Mouse (Mus musculus) T-helper 1 cell (primary cell): Measurements from ENCODE around the gene Abca5.

Experiments used
- in situ Hi-C: fragments of 300-600 bp; cut with MboI, MseI; formaldehyde crosslinking; loops from one replicate; pipeline ENCODE4 v1.15.1; 2025; ENCODE audit warnings: high pct_unique_total_duplicates

Gene Abca5

GRCm38 (mm10) chr11:110303411-110303810, 34.1 kb downstream of the Abca5 start:
- in situ Hi-C loops = no loop called here

- in situ Hi-C loops = no loop called here
Measured at GRCm38 (mm10) chr11:110297917-110298533, 39.5 kb downstream of the Abca5 start.

GRCm38 (mm10) chr11:110290586-110290985, 46.9 kb downstream of the Abca5 start:
- in situ Hi-C loops = no loop called here

- in situ Hi-C loops = no loop called here
Measured at GRCm38 (mm10) chr11:110288423-110288822, 49.1 kb downstream of the Abca5 start.

GRCm38 (mm10) chr11:110287694-110288093, 49.8 kb downstream of the Abca5 start:
- in situ Hi-C loops = no loop called here

GRCm38 (mm10) chr11:110286331-110286730, 51.2 kb downstream of the Abca5 start:
- in situ Hi-C loops = no loop called here

- in situ Hi-C loops = no loop called here
Measured at GRCm38 (mm10) chr11:110284849-110285248, 52.7 kb downstream of the Abca5 start.

GRCm38 (mm10) chr11:110284185-110284787, 53.2 kb downstream of the Abca5 start:
- in situ Hi-C loops = no loop called here

- in situ Hi-C loops = no loop called here
Measured at GRCm38 (mm10) chr11:110274794-110275193, 62.7 kb downstream of the Abca5 start.

GRCm38 (mm10) chr11:110271745-110272144, 65.8 kb downstream of the Abca5 start:
- in situ Hi-C loops = no loop called here

GRCm38 (mm10) chr11:110268244-110268844, 69.2 kb downstream of the Abca5 start:
- in situ Hi-C loops = loop anchor here (5.0 to 10.0 kb wide), 2 partner anchors 391 to 594 kb away; no protein-coding TSS in a partner anchor

- in situ Hi-C loops = loop anchor here (5.0 to 10.0 kb wide), 2 partner anchors 390 to 592 kb away; no protein-coding TSS in a partner anchor
Measured at GRCm38 (mm10) chr11:110267232-110267631, 70.3 kb downstream of the Abca5 start.

GRCm38 (mm10) chr11:110266757-110267156, 70.8 kb downstream of the Abca5 start:
- in situ Hi-C loops = loop anchor here (5.0 to 10.0 kb wide), 2 partner anchors 389 to 592 kb away; no protein-coding TSS in a partner anchor

- in situ Hi-C loops = loop anchor here (10.0 kb wide), 1 partner anchor 587 kb away; no protein-coding TSS in a partner anchor
Measured at GRCm38 (mm10) chr11:110261867-110262266, 75.6 kb downstream of the Abca5 start.

GRCm38 (mm10) chr11:110257911-110258310, 79.6 kb downstream of the Abca5 start:
- in situ Hi-C loops = no loop called here

- in situ Hi-C loops = no loop called here
Measured at GRCm38 (mm10) chr11:110257061-110257460, 80.5 kb downstream of the Abca5 start.

- in situ Hi-C loops = no loop called here
Measured at GRCm38 (mm10) chr11:110252256-110252655, 85.3 kb downstream of the Abca5 start.

- in situ Hi-C loops = no loop called here
Measured at GRCm38 (mm10) chr11:110251534-110251933, 86.0 kb downstream of the Abca5 start, which contains the start of gene Abca6. TSS of gene Abca6 (minus strand) at chr11:110251776.

- in situ Hi-C loops = no loop called here
Measured at GRCm38 (mm10) chr11:110244730-110245129, 92.8 kb downstream of the Abca5 start.

GRCm38 (mm10) chr11:110237466-110237865, 100.0 kb downstream of the Abca5 start:
- in situ Hi-C loops = no loop called here

- in situ Hi-C loops = no loop called here
Measured at GRCm38 (mm10) chr11:110232975-110233374, 104.5 kb downstream of the Abca5 start.
